Mouse (Mus musculus): ENCODE results near the gene Bad. TPM values are rescaled to one million over a fixed set of nuclear protein-coding genes. Genes with fewer than 3 reads are reported as not detected.

Gene Bad
- polyA plus RNA-seq (2015; fragmentation: Illumina TruSeq; extraction: RNeasy Lipid Tissue Mini Kit (QIAGEN cat#74804); ENCODE audit: low read depth, low replicate concordance), result 76.2 TPM

DNA sequence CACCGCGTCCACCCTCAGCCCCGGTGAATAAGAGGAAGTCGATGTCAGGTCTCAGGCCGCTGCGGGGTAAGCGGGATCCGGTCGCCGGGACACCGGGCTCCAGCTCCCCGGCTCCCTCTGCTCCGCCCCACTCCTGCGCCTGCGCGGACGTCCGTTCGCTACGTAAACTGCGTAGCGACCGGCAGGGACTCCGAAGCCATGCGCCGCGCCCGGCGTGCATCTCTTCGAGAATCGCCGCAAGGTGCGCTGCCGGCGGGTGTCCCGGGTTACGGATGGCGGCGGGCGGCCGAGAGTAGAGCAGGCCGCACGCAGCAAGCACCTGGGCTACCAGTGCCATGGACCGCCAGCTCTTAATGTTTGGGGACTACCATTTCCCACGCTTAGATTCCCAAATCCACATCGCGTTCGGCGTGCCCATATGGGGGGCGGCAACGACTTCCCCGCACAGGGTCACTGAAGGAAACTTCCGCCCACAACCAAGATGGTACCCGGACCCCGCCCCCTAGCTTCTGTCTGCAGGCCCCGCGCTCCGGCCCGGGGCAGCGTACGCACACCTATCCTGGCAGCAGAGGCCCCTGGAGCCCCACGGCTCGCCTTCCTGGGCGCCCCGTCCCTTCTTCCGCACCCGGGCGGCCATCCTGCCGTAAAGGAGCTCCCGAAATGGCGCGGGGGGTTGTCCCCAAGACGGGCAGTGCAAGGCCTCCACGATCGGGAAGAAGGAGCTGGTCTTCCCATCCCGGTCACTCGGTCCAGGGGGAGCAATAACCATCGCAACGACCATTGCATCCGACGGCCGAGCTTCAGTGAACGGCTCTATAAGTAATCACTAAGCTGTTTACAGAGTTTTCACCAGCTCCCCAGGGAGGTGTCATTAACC is at the start of gene Bad:
Bad (plus strand) TSS at position 490 of the 877 bp plus-strand sequence.

DNA sequence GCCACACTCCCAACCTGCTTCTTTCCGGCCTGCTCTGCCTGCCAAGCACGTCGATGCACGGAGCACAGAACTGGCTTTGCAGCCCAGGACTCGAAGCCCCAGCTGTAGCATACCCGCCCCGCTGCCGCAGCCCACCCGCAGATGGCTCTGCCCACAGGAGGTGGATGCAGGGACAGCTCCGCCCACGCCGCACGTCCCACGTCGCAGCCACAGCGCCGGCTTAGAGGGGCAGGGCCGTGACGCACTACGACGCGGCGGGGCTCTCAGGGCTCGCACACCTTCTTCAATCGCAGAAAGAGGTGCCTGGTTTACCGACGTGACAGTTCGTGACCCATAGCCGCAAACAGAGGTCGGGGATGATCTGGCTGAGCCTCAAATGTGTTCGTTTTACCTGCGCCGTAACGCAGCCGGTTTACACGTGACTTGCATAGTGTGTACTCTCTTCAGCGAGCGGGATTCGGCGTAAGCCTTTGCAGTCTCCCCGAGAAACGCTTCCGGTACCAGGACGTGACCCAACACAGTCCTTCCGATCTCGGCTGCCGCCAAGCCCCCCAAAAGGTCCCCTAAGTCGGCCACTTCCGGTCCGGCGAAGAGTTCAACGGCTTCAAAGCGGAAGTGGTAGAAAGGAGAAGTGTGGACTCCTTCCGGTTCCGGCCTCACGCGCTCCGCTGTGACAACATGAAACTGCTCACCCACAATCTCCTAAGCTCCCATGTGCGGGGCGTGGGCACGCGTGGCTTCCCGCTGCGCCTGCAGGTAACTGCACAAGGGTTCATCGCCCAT is 32.0 kb upstream of the Bad start, which contains the start of the genes Trmt112 and Prdx5:
Trmt112 (plus strand) TSS at position 192 of the 783 bp plus-strand sequence.
Prdx5 (minus strand) TSS at position 600 of the 783 bp plus-strand sequence.

GRCm38 (mm10) chr19:6921647-6922567 is 19.8 kb upstream of the Bad start, which contains the start of gene Esrra:
Gene Esrra (minus strand): TSS chr19:6921813.

DNA sequence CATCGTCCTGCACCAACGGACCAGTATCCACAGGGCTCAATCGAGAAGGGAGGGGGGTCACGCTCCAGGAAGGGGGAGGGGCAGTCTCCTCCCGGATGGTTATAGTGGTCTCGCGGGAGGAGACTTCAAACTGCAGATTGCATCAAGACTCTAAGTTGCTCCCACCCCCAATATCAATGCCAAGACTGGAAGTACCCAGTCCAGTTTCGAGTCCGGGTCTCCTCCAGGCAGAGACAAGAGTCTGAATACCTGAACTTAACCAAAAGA is 16.4 kb upstream of the Bad start, which contains the start of gene Catsperz:
Catsperz (minus strand) TSS at position 74 of the 267 bp plus-strand sequence.

GRCm38 (mm10) chr19:6934195-6934977 is 7.3 kb upstream of the Bad start, which contains the start of gene Kcnk4:
Gene Kcnk4 (minus strand): TSS chr19:6934515.

GRCm38 (mm10) chr19:6942249-6942691 is 609 bp downstream of the Bad start, which contains the start of gene Gpr137:
Gene Gpr137 (minus strand): TSS chr19:6942480.

GRCm38 (mm10) chr19:6974211-6975205 is 32.8 kb downstream of the Bad start, which contains the start of gene Ppp1r14b:
Gene Ppp1r14b (plus strand): TSS chr19:6974968.

DNA sequence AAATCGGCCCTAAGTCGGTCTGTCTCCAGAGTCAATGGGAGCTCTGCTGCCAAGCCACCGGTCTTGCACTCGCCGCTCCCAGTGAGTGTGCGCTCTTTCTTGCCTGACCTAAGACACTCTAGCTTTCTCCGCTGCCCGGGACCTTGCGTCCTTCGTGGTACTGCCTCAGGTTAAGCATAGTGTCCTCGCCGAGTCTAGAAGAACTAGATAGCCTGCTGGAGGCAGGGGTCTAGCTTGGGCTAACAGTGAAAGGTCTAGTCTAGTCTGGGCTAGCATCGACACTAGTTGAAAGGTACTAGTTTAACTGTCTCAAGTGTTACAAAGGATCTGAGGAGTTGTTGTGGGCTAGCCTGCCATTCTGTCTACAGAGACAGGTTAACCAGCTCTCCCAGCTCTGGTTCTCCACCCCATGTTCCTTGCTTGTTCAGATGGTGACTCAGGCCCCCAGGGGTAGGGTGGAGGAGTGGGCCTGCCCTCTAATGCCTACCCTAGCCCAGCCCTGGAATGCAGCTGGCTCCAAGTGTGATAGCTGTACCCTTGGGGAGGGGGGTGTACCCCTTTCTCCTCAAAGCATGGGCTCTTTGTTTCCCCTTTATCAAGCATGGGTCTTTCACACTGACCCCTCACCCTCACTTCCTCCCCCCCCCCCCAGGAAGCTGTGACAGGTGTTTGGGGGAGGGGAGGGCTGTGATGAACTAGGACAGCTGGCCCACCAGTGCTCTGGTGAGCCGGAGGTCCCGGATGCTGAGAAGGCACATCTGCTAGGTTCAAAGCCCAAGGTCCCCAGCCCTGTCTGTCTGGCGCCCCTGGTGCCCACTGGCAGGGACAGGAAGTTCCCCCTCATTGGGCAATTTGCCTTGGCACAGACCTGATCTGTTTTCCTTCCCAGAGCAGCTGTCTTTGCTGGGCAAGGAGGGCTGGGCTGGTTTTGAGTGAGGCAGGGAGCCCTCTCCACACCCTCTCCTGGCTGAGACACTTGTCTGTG is 34.2 kb downstream of the Bad start, which contains the start of gene Plcb3:
Plcb3 (minus strand) TSS at position 934 of the 985 bp plus-strand sequence.

GRCm38 (mm10) chr19:6980381-6981093 is 38.9 kb downstream of the Bad start, which contains the start of gene Fkbp2:
Gene Fkbp2 (minus strand): TSS chr19:6980501.

GRCm38 (mm10) chr19:6987061-6987903 is 45.6 kb downstream of the Bad start, which contains the start of gene Vegfb:
Gene Vegfb (minus strand): TSS chr19:6987651.

DNA sequence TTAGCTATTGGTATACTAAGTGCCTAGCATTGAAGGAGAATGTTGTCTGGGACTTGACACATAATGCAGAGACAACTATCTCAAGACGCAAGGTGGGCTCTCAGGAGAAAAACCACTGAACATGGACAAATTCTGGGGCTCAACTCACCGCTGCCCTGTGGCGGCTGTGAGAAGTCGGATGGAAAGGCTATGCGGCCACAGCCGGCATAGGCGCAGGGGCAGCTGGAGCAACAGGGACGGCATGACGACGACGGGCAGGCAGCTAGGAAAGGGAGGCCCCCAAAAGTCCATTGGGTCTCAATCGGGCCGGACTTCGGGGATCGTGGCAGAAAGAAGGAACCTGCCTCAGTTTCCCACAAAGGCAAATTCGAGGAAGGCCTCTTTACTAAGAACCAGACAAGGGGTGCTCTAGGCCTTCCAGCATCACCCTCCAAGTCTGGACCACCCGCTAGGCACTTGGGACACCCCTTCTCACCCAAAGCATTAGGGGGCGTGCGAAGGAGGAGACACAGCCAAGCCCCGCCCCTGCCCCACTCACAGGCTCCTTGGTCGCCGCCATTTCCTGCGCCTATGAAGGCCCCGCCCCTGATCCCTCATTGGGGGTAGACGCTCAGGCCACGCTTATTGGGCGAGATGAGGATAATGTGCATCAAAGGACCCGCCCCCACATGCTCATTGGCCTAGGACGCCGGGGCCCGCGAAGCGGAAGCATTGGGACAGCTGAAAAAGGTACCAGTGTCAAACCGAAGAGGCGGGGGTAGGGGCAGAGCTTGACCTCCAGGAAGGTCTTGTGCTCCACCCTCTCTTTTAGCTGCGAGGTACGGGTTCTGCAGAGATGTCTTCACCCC is 50.6 kb downstream of the Bad start, which contains the start of gene Dnajc4:
Dnajc4 (minus strand) TSS at position 562 of the 848 bp plus-strand sequence.

DNA sequence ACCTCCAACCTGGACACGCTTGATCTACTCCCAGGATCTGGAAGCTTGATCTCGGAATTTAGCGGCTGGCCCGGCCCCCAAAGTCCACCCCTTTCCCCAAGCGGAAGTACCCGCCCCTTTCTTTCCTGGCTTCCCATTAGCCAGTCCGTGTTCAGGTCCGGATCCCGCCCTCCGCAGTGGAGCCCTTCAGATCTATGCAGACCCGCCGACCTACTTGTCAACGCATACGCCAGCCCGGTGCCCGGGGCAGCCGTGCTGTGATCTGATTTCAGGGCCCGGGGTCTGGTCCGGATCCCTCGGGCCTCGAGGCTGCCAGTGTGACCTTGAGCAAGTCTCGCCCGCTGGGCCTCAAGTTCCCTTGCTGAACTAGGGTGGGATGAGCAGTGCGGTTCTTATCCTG is 54.3 kb downstream of the Bad start, which contains the start of the genes Nudt22 and Trpt1:
Nudt22 (minus strand) TSS at position 112 of the 400 bp plus-strand sequence.
Trpt1 (plus strand) TSS at position 126 of the 400 bp plus-strand sequence.

